Mouse (Mus musculus) heart, adult 11 months (tissue): Measurements from ENCODE around the gene Ffar4.
A peak's percentile ranks its signal among the peaks of the same experiment; 100 is the strongest.

Source experiments
- DNase-seq: peaks from one replicate; pipeline ENCODE4 v3.0.0; 2022

Gene Ffar4

GRCm38 (mm10) chr19:38109506-38110242 is 12.8 kb downstream of the Ffar4 start:
- no peak for DNase-seq

- no peak for DNase-seq
Observed at GRCm38 (mm10) chr19:38111056-38111455, 14.2 kb downstream of the Ffar4 start.

- DNase-seq: no peak
Observed at GRCm38 (mm10) chr19:38112575-38112974, 15.7 kb downstream of the Ffar4 start.

GRCm38 (mm10) chr19:38114834-38115491 is 18.1 kb downstream of the Ffar4 start:
- DNase-seq: no peak

- no peak for DNase-seq
Observed at GRCm38 (mm10) chr19:38120123-38120760, 23.4 kb downstream of the Ffar4 start.

- DNase-seq: peak; percentile 85
Observed at GRCm38 (mm10) chr19:38123921-38124320, 27.1 kb downstream of the Ffar4 start.

- DNase-seq: peak; percentile 95
Observed at GRCm38 (mm10) chr19:38124401-38125218, 27.7 kb downstream of the Ffar4 start.

- DNase-seq: no peak
Observed at GRCm38 (mm10) chr19:38125219-38125610, 28.3 kb downstream of the Ffar4 start, which contains the start of gene Rbp4. Gene Rbp4, minus strand, starts transcription at chr19:38125281.

- DNase-seq: peak; percentile 79
Observed at GRCm38 (mm10) chr19:38126656-38127055, 29.8 kb downstream of the Ffar4 start.

GRCm38 (mm10) chr19:38132481-38132880 is 35.6 kb downstream of the Ffar4 start, which contains the start of gene Pde6c:
Gene Pde6c, plus strand, starts transcription at chr19:38132781.
- no peak for DNase-seq

- peak; percentile 66 for DNase-seq
Observed at GRCm38 (mm10) chr19:38133986-38134385, 37.1 kb downstream of the Ffar4 start.

GRCm38 (mm10) chr19:38134806-38135205 is 37.9 kb downstream of the Ffar4 start:
- DNase-seq: peak; percentile 79

- DNase-seq: no peak
Observed at GRCm38 (mm10) chr19:38143540-38144271, 46.8 kb downstream of the Ffar4 start.

GRCm38 (mm10) chr19:38156243-38156642 is 59.4 kb downstream of the Ffar4 start:
- DNase-seq: no peak

- no peak for DNase-seq
Observed at GRCm38 (mm10) chr19:38161648-38162354, 64.9 kb downstream of the Ffar4 start.
